Mouse (Mus musculus) G1E (cell line): ENCODE measurements around the gene Gpr142. TPM values are rescaled to one million over a fixed set of nuclear protein-coding genes. Genes with fewer than 3 reads are reported as not detected.

Experiments used
- ATAC-seq: 2 replicates; pipeline ENCODE4 v1.8.0; 2016; ENCODE audit warnings: mild to moderate bottlenecking; ENCODE audit not compliant: insufficient number of reproducible peaks, poor library complexity, low FRiP score, severe bottlenecking; ENCODE audit errors: extremely low read depth
- DNase-seq: peaks from one replicate; pipeline ENCODE4 v3.0.0; 2012; ENCODE audit warnings: low spot score
- H3K27me3 ChIP-seq: 2 replicates; pipeline ENCODE4 v1.6.1; 2012; ENCODE audit warnings: mild to moderate bottlenecking, low read length, inconsistent platforms; ENCODE audit not compliant: insufficient read depth
- H3K36me3 ChIP-seq: replicated peaks from 2 replicates; pipeline ENCODE3; 2012; ENCODE audit warnings: mild to moderate bottlenecking, inconsistent platforms
- H3K4me1 ChIP-seq: 2 replicates; pipeline ENCODE4 v1.6.1; 2012; ENCODE audit warnings: low read depth, low read length, inconsistent platforms, mixed read lengths; ENCODE audit not compliant: insufficient read depth
- H3K4me3 ChIP-seq: 2 replicates; pipeline ENCODE4 v1.5.1; 2012; ENCODE audit warnings: low read depth, mild to moderate bottlenecking, inconsistent platforms, low read length, moderate library complexity, mixed read lengths
- H3K9me3 ChIP-seq: replicated peaks from 2 replicates; pipeline ENCODE4 v1.6.1; 2012; ENCODE audit warnings: inconsistent platforms
- CTCF ChIP-seq: IDR thresholded peaks from 2 replicates; pipeline ENCODE4 v1.5.1; 2012; ENCODE audit warnings: low read depth, low read length, inconsistent platforms, mixed read lengths
- GATA1 ChIP-seq: IDR thresholded peaks from 2 replicates; pipeline ENCODE4 v1.6.1; 2012; ENCODE audit warnings: borderline replicate concordance, low read length, inconsistent platforms, mixed read lengths
- GATA2 ChIP-seq: IDR thresholded peaks from 2 replicates; pipeline ENCODE4 v1.6.1; 2012; ENCODE audit warnings: low read depth, low read length, inconsistent platforms, borderline replicate concordance
- POLR2AphosphoS5 ChIP-seq: IDR thresholded peaks from 2 replicates; pipeline ENCODE4 v1.6.1; 2012; ENCODE audit warnings: low read depth, low read length, inconsistent platforms; ENCODE audit not compliant: insufficient replicate concordance
- TAL1 ChIP-seq: conservative IDR thresholded peaks from 2 replicates; pipeline ENCODE4 v1.6.1; 2012; ENCODE audit warnings: low read depth, low read length, inconsistent platforms, mixed read lengths
- polyA plus RNA-seq: library from polyadenylated mRNA; stranded (reverse); fragments of >175 nt; gene quantifications from 2 replicates; pipeline ENCODE4 v1.2.3, GENCODE M21; 2012
- total RNA-seq, 2 experiments: library from RNA; stranded (forward) in 1 of 2; stranded (reverse) in 1 of 2; fragments of 200-1000 nt in 1 of 2; fragments of >200 nt in 1 of 2; fragmentation: Nextera tagmentation in 1 of 2; gene quantifications; 2 replicates each; pipeline ENCODE4 v1.2.3; 2014 to 2017

Gpr142 gene
- total and polyA plus RNA-seq, 3 experiments, result 0.22 TPM; not detected in 2

- Histone ChIP-seq H3K36me3 (no peaks in the 10 kb centered on the region), H3K4me1 (no peaks in the 10 kb centered on the region), H3K9me3 (peaks cover 93% of the 10 kb centered on the region), H3K4me3 (peak overlapping the region; percentile 33; the same call in 1 of the 2 replicates), H3K27me3 (no peaks in the 10 kb centered on the region; the same call in 1 of the 2 replicates)
- DNase-seq, result no peak
- TF ChIP-seq GATA2 (no peak), TAL1 (no peak), CTCF (no peak), GATA1 (no peak), POLR2AphosphoS5 (no peak)
- ATAC-seq, result no peak
Observed at GRCm38 (mm10) chr11:114791891-114792411, 6.8 kb upstream of the Gpr142 start.

GRCm38 (mm10) chr11:114792931-114793494 lies 5.7 kb upstream of the Gpr142 start:
- no peak overlapping the region for H3K4me3 ChIP-seq
- TF ChIP-seq GATA1, result no peak
- no peak for TF ChIP-seq POLR2AphosphoS5
- TF ChIP-seq CTCF, result no peak
- no peak for TF ChIP-seq GATA2
- TF ChIP-seq TAL1, result no peak
- peaks cover 92% of the 10 kb centered on the region for H3K9me3 ChIP-seq
- ATAC-seq (no peak), DNase-seq (no peak)
- no peaks in the 10 kb centered on the region for H3K4me1 ChIP-seq
- H3K36me3 ChIP-seq, result no peaks in the 10 kb centered on the region
- H3K27me3 ChIP-seq, result no peaks in the 10 kb centered on the region; the same call in 1 of the 2 replicates

GRCm38 (mm10) chr11:114793868-114794545 lies 4.7 kb upstream of the Gpr142 start:
- H3K9me3 ChIP-seq, result peaks cover 92% of the 10 kb centered on the region
- H3K4me3 ChIP-seq, result no peak overlapping the region; the same call in 1 of the 2 replicates
- H3K4me1 ChIP-seq, result no peaks in the 10 kb centered on the region
- ATAC-seq (no peak), DNase-seq (no peak)
- H3K27me3 ChIP-seq, result no peaks in the 10 kb centered on the region; the same call in 1 of the 2 replicates
- H3K36me3 ChIP-seq, result no peaks in the 10 kb centered on the region
- TF ChIP-seq GATA2 (no peak), POLR2AphosphoS5 (no peak), GATA1 (no peak), CTCF (no peak), TAL1 (no peak)

- no peaks in the 10 kb centered on the region for H3K4me1 ChIP-seq
- H3K36me3 ChIP-seq, result no peaks in the 10 kb centered on the region
- ATAC-seq (no peak), DNase-seq (no peak)
- peaks cover 87% of the 10 kb centered on the region for H3K9me3 ChIP-seq
- H3K27me3 ChIP-seq, result no peaks in the 10 kb centered on the region; the same call in 1 of the 2 replicates
- TF ChIP-seq GATA2 (no peak), CTCF (no peak), POLR2AphosphoS5 (no peak)
- no peak overlapping the region for H3K4me3 ChIP-seq
Observed at GRCm38 (mm10) chr11:114794691-114795090, 4.0 kb upstream of the Gpr142 start.

GRCm38 (mm10) chr11:114795231-114795746 lies 3.4 kb upstream of the Gpr142 start:
- no peak for TF ChIP-seq POLR2AphosphoS5
- TF ChIP-seq TAL1, result no peak
- no peak for TF ChIP-seq GATA1
- no peak for TF ChIP-seq GATA2
- no peak for TF ChIP-seq CTCF
- no peaks in the 10 kb centered on the region for H3K4me1 ChIP-seq
- H3K9me3 ChIP-seq, result peaks cover 86% of the 10 kb centered on the region
- no peak for DNase-seq
- no peak for ATAC-seq
- H3K36me3 ChIP-seq, result no peaks in the 10 kb centered on the region
- H3K27me3 ChIP-seq, result no peaks in the 10 kb centered on the region; the same call in 1 of the 2 replicates
- no peak overlapping the region for H3K4me3 ChIP-seq

- no peak within 1 kb of the TSS for H3K4me3 ChIP-seq
- TF ChIP-seq GATA2 (no peak), TAL1 (no peak), POLR2AphosphoS5 (no peak), CTCF (no peak), GATA1 (no peak)
- no peaks in the 10 kb centered on the region; the same call in 1 of the 2 replicates for H3K27me3 ChIP-seq
Observed at GRCm38 (mm10) chr11:114795848-114796322, 2.8 kb upstream of the Gpr142 start, which contains the start of gene Btbd17. Gene Btbd17 (minus strand): TSS chr11:114795945.

More at GRCm38 (mm10) chr11:114795848-114796322, 2.8 kb upstream of the Gpr142 start, which contains the start of gene Btbd17:
- DNase-seq, result no peak
- Histone ChIP-seq H3K36me3 (no peaks in the 10 kb centered on the region), H3K4me1 (no peaks in the 10 kb centered on the region), H3K9me3 (peaks cover 84% of the 10 kb centered on the region)
- ATAC-seq, result no peak
